Mouse (Mus musculus): ENCODE data around the gene Pvalb.

Pvalb gene

DNA sequence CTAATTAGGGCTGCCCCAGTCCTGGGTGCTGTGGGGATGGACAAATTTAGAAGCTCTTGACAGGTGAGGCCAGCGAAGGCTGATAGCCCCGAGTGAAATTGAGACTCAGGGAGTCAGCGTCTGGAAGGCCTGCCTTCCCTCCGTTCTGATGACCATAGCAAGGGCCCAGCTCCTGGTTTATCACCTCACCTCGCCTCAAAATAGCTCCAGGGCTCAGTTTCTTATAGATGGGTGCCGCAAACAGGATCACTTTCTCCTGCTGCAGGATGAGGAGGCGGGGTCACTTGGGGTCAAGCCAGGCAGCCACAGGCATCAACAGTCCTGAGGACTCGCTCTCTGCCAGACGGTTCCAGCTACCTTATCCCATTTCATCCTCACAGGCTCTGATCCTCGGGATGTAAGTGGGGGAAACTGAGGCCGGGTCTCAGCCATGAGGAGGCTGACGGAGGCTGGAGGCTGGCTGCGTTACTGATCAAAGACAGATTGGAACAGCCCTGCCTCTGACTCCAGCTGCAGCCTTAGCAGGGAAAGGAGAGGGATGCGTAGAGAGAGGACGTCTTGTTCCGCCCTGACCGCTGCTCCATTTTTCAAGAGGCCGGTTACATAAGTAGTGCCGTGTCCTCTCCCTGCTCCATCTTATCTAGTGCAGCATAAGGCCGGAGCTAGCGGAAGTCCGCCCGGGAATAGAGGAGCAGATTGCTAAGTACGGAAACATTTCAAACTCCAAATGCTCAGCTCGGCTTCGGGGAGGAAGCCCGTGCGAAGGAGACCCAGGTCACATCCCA is 10.9 kb downstream of the Pvalb start:
- no peak for DNase-seq

- no peak for DNase-seq
These were observed 11.9 kb downstream of the Pvalb start for GRCm38 (mm10) chr15:78194320-78194719.

GRCm38 (mm10) chr15:78189636-78190035 is 16.6 kb downstream of the Pvalb start:
- no peak for DNase-seq

DNA sequence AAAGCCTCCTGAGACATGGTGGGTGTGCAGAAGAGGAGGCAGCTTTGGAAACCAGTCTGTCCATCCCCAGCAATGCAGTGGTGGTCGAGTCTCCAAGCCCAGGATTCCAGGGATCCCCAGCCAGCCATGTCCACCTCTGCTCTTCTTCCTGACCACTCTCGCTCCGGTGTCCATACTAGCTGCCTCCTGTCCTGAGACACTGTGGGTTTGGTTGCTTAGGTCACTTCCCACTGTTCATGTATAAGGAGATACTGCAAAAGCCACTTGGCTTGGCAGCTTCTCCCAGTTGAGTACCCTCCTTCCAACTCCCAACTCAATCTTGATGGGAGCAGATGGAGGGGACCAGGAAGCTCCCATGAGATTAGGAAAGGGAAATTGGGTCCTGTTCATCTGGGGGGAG is 17.7 kb downstream of the Pvalb start:
- no peak for DNase-seq

GRCm38 (mm10) chr15:78186906-78187305 is 19.3 kb downstream of the Pvalb start:
- DNase-seq = no peak

DNA sequence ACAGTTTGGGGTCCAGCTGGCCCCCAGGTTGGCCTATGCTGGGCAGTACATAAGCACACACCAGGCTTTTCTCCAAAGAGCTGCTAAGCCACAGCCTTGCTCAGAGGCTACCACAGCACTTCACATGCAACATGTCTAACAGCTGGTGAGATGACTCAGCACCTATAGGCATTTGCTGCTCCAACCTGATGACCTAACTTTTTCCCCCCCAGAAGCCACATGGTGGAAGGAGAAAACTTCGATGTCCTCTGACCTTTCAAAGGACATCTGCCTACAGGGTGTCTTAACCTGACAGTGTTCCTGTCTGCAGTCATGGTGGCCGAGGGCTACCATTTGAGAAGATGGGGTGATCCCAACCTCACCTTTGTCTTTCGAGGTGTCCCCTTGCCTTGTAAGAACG is 20.6 kb downstream of the Pvalb start:
- DNase-seq = no peak

DNA sequence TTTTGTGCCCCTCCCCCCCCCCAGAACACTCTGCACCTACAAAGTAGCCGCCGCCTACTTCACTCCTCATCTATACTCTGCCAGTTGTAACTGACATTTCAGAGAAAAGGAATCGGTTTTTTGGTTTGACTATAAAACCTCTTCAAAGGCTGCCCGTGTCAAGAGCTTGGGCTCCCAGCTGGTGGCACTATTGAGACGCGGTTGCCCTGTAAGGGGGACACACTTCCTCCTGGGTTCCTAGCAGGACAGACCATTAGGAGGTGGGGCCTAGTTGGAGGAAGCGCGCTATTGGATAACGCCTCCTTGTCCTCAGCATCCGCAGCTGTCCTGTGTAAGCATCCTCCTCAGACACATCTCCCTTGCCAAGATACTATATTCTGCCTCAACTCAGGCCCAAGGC is 21.3 kb downstream of the Pvalb start:
- no peak for DNase-seq

DNA sequence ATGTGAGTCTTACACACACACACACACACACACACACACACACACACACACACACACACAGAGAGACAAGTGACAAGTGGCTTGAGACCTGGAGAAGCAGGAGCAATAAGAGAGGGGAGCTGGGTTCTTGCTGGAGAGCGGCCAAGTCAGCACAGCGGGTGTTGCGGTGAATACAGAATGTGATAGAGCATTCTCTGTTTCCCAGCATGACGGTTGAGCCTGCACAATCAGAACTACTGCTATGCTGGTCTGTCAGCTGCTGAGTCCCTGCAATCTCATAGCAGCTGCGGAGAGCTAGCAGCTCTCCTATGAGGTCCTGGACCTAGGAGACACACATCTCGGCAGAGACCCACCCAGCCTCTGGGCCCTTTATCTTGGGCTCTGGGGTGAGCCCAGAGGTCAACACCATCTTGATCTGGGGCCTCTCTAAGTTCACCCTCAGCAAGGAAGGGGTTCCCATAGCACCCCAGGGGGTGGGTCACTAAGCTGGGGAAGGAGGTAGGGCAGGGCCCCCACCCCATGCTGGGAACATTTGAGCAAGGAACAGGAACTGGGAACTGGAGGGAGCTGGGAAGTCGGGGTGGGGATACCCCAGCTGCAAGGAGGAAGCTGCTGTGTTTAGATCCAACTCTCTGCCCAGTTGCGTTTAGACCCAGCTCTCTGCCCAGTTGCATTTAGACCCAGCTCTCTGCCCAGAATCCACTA is 24.3 kb downstream of the Pvalb start:
- no peak for DNase-seq

DNA sequence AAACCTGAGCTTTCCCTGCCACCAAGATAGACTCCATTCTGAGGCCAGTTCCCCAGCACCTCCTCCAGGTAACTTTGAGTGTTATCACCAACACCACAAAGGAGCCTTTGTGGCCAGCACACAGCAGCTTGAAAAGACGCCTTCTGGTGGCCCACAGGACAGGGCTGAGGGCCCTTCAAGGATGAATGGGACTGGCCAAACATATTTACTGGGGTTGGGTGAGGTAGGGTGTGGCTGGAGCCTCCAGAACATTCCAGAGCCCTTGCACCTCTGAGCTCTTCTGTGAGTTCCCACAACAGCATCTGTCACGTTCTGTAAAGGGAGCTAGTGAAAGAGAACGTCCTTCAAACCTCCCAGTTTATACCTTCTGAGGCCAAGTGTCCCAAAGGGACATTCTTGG is 26.4 kb downstream of the Pvalb start:
- DNase-seq = no peak

GRCm38 (mm10) chr15:78178397-78178796 is 27.8 kb downstream of the Pvalb start:
- DNase-seq = peak; percentile 28

DNA sequence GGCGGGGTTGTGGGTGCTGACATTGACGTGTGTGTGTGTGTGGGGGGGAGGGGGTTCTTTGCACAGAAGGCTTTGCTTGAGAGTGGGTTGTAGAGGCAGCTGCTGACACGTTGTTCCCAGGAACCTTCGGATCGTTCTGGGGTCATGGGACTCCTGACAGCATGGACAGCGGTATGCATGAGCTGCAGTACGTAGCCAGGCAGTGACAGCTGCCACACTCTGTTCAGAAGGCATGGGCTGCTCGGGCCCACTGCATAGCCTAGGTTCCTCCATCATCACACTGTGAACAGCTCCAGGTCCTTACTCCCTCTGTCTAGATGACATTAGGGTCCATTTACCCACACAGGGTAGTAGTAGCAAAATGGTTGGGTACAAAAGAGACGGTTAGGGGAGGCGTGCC is 28.9 kb downstream of the Pvalb start:
- no peak for DNase-seq

GRCm38 (mm10) chr15:78174887-78175245 is 31.3 kb downstream of the Pvalb start:
- DNase-seq = no peak

DNA sequence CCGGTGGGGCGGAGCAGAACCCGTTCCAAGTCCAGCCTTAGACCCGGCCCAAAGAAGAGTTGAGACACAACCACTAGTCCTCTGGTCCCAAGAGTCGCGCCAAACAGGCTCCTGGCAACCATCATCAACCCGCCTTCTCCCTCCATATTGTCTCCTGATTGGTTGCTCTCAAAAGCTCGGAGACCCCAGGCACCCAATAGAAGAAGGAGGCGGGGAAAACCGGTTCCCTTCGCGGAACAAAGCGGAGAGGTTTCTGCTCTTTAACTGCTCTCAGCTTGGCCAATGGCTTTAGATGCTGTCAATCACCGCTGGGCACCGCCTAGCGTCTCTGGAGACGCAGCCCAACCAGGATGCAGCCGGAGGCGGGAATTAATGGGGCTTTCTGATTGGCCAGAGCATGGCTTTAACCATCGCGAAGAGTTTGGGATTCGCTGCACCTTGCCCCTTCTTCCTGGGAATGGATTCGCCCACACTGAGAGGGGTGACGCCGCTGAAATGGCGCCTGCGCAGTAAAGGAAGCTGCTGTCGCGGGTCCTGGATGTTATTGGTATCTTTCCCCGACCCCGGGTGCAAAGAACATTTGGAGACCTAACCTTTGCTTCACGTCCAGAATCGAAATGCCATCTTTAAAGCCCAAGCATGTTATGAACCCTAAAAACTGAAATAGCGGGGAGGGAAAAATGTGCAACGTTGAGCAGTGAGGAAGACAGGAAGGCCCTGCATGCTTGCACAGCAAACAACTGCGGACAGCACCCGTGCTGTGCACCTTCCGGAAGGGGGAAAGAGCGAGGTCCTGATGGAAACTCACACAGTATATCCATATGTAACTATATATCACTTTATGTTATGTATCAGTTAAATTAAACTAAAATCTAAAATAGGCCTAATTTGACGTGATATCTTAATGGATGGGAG is 32.0 kb downstream of the Pvalb start, which contains the start of gene Ift27:
Gene Ift27 (minus strand): TSS at position 136 of the 915 bp plus-strand sequence.
- DNase-seq = peak; percentile 100

DNA sequence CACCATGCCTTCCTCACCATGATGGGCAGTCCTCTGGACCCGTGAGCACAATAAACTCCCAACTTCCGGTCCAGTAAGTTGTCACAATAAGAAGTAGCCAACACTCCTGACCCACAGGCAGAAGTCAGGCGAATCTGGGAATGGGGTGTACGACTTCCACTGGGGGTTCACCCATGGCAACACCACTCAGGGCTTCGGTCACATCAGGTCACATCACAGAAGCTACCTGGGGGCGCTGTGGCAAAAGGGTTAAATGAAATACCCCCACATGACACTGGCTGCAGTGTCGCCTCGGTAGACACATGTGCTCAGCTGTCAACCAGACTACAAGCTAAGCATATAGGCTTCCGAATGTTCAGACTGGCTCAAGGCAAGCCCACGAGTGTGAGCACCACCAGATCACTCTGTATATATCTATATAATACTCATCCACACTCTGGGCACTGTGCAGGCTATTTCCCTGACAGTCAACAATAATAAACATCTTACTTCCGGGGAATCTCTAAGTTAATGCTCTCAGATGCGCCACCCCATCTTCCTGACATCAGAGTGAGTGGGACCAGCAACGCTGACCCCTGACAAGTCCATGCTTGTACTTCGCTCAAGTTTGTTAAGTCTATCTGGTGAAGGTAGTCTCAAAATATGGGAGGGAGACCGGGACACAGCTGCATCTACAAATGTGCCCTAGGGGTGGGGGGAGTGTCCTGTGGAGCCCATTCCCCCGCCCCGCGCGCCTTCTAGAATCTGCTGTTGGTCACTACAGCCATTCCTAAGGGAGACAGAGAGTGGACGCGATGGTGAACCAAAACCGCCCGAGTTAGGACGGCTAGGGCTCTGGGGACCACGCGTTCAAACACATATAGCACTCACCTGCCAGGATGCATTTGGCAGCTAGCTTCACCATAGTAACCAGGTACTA is 33.0 kb downstream of the Pvalb start:
- DNase-seq = no peak

DNA sequence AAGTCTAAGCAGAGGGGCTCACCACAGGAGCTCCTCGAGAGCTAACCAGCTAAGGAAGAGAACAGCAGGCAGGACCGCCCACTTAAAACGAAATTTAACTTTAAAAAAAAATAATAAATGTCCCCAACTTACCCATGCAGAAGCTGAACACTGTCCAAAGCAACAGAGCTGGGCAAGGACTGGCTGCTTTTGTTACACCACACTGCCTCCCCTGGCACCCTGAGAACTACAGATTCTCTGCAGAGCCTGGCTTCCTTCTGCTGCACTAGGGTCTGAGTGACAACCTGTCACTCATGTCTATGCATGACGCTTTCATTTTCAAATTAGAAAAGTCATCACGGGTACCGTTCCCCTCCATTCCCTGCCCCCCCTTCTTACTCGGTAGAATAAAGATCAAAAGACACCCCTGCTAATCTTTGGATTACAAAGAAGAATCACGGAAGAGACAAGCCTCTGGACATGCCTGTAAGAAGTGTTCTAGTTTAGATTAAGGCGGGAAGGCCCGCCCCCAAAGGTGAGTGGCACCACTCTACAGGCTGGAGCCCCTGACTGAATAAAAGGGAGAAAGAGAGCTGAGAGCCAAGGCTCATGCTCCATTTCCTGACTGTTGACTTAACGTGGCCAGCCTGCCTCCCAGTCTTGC is 33.8 kb downstream of the Pvalb start:
- DNase-seq = no peak

GRCm38 (mm10) chr15:78171651-78172050 is 34.5 kb downstream of the Pvalb start:
- DNase-seq = no peak

DNA sequence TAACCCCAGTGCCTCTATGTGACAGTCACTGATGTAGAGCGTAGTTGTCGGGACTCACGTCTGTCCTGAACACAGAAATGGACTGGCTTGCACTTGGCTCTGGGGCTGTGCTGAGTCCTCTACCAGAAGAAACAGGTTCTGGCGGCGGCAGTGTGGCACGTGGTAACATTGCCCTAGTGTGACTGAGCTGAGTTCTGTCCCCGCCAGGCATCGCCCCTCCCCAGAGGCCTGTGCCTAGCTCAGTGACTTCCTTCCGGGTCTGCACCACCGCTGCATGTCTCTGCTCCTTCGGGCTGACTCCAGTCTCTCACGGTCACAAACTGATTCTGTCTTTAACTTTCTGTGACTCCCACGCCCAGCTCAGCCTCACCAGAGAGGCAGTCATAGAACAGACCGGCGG is 35.5 kb downstream of the Pvalb start:
- no peak for DNase-seq

- no peak for DNase-seq
These were observed 36.6 kb downstream of the Pvalb start for GRCm38 (mm10) chr15:78169566-78169965.

DNA sequence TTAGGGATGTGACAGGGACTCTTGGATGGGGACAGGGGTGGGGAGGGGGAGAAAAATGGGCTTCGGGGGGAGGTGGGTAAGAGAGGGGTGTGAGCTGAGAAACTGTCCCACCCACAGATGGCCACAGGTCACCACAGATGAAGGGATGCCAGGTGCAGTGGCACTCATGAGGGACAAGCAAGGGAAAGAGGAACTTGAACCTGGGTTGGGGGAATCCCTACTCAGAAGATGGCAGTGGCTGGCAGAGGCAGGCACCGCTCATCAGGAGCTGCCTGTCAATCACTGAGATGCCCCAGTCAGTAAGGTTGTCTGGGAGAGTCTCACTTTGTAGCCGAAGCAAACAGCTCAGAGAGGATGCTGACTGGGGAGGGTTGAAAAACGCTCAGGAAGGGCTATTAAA is 40.9 kb downstream of the Pvalb start:
- no peak for DNase-seq

DNA sequence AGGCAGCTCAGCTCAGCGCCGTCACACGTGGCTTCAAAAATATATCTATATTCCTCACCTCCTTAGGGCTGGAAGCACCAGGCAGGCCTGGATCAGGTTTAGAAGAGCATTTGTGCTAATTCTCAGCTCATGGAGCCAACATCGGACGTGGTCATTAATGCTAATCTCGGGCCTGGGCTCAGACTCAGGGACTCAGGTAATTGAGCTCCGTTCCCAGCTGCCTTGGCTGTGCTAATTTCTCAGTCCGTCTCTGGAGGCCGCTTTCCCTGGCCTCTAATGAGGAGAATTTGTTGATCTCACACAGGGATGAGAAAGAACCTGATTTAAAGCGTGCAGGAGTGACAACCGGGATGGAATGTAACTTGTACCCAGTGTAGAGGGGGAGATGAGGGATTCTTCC is 41.7 kb downstream of the Pvalb start:
- no peak for DNase-seq

DNA sequence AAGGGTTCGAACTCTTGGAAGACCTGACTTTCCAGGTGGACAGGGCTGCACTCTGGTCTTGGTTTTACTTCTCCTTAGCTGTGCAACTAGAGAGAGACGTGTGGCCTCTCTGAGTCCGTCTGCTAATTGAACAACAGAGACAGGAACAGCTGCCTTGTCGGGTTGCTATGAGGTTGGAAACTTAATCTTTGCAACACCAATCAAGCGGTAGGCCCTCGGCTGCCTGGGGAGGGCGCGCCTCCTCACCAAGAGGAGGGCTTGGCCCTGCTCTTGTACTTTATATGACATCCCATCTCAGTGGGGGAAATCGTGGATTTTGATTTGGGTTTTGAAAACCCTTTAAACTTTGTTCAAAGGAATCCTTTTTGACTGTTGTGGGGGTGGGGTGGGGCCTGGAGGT is 44.3 kb downstream of the Pvalb start:
- DNase-seq = no peak

GRCm38 (mm10) chr15:78158335-78158734 is 47.9 kb downstream of the Pvalb start:
- no peak for DNase-seq
